Mouse (Mus musculus) brain, embryonic 14.5 days (tissue): Measurements from ENCODE around the gene Phf12.

Experiments used
- CTCF ChIP-seq: fragments of 200-500 bp; IDR thresholded peaks from 2 replicates; pipeline ENCODE4 v1.5.1; 2012; ENCODE audit warnings: inconsistent platforms, mild to moderate bottlenecking, moderate library complexity, borderline replicate concordance; ENCODE audit not compliant: insufficient read depth, insufficient read length; ENCODE audit errors: extremely low read depth
- POLR2A ChIP-seq: fragments of 200-500 bp; IDR thresholded peaks from 2 replicates; pipeline ENCODE4 v1.6.1; 2012; ENCODE audit warnings: mild to moderate bottlenecking, inconsistent platforms, borderline replicate concordance; ENCODE audit not compliant: poor library complexity, insufficient read depth, insufficient read length, severe bottlenecking; ENCODE audit errors: extremely low read depth

GRCm38 (mm10) chr11:78072425-78073130 is 90.0 kb downstream of the Phf12 start:
- TF ChIP-seq POLR2A: no peak
- TF ChIP-seq CTCF: no peak
